Mouse (Mus musculus): Measurements from ENCODE around the gene Slc22a16. TPM values are rescaled to one million over a fixed set of nuclear protein-coding genes. Genes with fewer than 3 reads are reported as not detected.

Gene Slc22a16
- polyA plus RNA-seq (2012; rRNA removed) = 0.11 TPM in 1 of 2 replicates, not detected in the other

DNA sequence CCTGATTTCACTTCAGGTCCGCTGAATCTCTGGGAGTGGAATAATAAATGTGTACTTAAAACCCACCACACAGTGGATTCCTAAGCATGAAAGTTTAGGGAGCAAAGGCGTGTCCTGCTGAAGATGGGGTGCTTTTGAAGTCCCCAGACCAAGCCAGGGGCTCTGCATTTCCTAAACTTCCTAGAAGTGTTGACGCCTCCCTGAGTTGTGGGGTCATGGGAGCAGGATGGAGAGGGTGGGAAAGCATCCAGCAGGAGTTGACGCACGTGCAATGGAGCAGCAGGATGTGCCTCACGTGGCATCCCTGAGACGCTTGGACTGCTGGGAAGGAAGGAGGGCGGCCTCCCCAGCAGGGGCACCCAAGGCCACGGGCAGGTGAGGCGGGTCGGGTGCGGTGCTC lies at the start of gene Slc22a16:
TSS of gene Slc22a16 (plus strand) at position 301 of the 400 bp plus-strand sequence.
- Histone ChIP-seq H3K4me3 (ENCODE audit: insufficient read depth, low read depth, low read length) (no peak within 1 kb of the TSS), H3K27ac (ENCODE audit: insufficient read depth, low read depth, low read length) (no peak within 1 kb of the TSS), H3K27me3 (replicated peaks; ENCODE audit: control insufficient read depth, insufficient read depth, low read length) (no peaks in the 10 kb centered on the region), H3K36me3 (ENCODE audit: control insufficient read depth, insufficient read depth, low read length) (no peaks in the 10 kb centered on the region), H3K4me1 (ENCODE audit: control insufficient read depth, insufficient read depth, low read length) (no peaks in the 10 kb centered on the region)
- 85% methylated on average over 12 of the region's 12 CpGs for WGBS
- no peak for DNase-seq
- TF ChIP-seq CTCF (conservative IDR thresholded peaks at IDR 0.05; ENCODE audit: insufficient read depth, insufficient read length, low read depth, low read length) (no peak), POLR2A (IDR thresholded peaks at IDR 0.05; ENCODE audit: low read depth, low read length) (no peak)

DNA sequence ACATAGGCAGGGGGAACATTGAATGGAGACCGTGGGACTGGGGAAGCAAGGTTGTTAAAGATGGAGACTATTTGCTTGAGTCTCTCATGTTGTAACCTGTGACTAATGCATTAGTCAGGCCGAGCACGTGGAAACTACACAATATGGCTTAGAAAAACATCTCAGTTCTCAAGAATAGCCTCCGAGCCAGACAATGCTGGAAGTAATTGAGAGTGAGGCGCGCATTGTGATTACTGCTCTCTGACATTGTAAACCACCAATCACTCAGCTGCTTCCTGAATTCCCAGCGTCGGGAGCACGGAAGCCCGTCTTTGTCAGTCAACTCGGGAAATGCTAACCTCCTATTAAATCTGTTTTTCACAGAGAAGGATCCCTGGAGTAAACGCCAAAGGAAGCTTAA lies 48.6 kb upstream of the Slc22a16 start:
- no peak for DNase-seq
- Histone ChIP-seq H3K27ac (ENCODE audit: insufficient read depth, low read depth, low read length) (no peak overlapping the region), H3K4me1 (ENCODE audit: control insufficient read depth, insufficient read depth, low read length) (peaks cover 5% of the 10 kb centered on the region; the same call in 1 of the 2 replicates), H3K4me3 (ENCODE audit: insufficient read depth, low read depth, low read length) (no peak overlapping the region), H3K36me3 (ENCODE audit: control insufficient read depth, insufficient read depth, low read length) (no peaks in the 10 kb centered on the region), H3K27me3 (replicated peaks; ENCODE audit: control insufficient read depth, insufficient read depth, low read length) (no peaks in the 10 kb centered on the region)
- WGBS = 33% methylated on average over 12 of the region's 12 CpGs
- TF ChIP-seq POLR2A (IDR thresholded peaks at IDR 0.05; ENCODE audit: low read depth, low read length) (no peak), CTCF (conservative IDR thresholded peaks at IDR 0.05; ENCODE audit: insufficient read depth, insufficient read length, low read depth, low read length) (no peak)

DNA sequence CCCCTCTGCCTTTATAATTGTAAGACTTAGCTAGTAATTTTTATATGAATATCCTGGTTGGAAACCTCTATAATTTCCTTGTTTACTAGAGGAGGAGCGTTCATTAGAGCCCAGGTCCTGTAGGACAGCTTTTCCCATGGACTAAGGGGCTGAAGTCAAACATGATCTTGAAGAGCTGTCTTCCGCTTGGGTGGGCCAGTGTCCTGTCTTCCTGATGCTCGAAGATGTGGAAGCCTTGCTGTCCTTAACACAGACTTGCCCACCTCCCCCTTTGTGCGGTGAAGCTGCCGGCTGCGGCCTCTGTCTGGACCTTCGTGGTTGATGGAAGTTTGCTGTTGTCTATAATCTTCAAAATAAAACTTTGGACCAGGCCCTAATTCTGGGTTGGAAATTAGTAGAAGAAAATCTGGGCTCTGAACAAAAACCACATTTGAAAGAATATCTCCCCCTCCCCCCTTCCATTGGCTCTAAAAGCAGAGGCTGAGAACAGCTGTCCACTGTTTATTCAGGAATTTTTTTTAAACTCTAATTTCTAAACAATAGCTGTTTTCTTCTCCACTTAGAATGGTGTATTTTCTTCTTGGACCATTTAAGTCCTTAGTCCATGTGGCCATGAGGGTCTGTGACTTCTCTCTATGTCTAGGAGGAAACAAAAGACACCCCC lies 46.7 kb upstream of the Slc22a16 start:
- Histone ChIP-seq H3K27ac (ENCODE audit: insufficient read depth, low read depth, low read length) (no peak overlapping the region), H3K36me3 (ENCODE audit: control insufficient read depth, insufficient read depth, low read length) (no peaks in the 10 kb centered on the region), H3K27me3 (replicated peaks; ENCODE audit: control insufficient read depth, insufficient read depth, low read length) (no peaks in the 10 kb centered on the region), H3K4me3 (ENCODE audit: insufficient read depth, low read depth, low read length) (no peak overlapping the region), H3K4me1 (ENCODE audit: control insufficient read depth, insufficient read depth, low read length) (peaks cover 5% of the 10 kb centered on the region; the same call in 1 of the 2 replicates)
- TF ChIP-seq CTCF (conservative IDR thresholded peaks at IDR 0.05; ENCODE audit: insufficient read depth, insufficient read length, low read depth, low read length) (no peak), POLR2A (IDR thresholded peaks at IDR 0.05; ENCODE audit: low read depth, low read length) (no peak)
- no peak for DNase-seq
- 79% methylated on average over 7 of the region's 7 CpGs for WGBS

DNA sequence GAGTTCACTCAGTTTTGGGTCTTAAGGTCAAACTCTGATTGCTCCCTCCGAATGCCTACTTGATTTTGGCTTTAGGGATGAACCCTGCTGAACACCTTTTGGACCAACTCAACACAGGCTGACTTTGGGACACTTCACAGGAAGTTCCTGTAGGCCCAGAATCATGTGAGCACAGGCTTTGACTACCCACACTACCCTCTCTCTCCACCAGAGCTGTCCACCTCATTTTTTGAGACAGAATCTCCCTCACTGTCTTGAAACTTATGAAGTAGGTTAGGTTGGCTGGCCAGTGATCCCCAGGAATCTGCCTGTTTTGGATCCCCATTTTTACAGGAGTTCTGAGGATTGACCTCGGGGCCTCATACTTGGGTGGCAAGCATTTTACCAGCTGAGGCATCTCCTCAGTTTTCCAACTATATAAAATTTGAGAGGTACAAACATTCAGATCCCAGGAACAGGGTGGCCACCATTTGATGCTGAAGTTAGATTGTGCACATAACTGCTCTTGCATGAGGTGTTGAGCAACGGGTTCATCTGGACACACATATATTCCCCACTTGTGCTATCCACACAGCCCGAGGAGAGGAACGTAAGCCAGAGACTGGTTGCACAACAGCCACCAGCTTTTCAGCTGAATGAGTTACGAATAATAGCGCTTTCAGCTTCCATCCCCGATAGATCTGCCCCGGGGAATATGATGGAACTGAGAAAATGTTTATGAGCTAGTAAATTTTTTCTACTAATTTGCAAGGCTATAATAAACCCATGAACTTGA lies 45.9 kb upstream of the Slc22a16 start:
- Histone ChIP-seq H3K36me3 (ENCODE audit: control insufficient read depth, insufficient read depth, low read length) (no peaks in the 10 kb centered on the region), H3K27me3 (replicated peaks; ENCODE audit: control insufficient read depth, insufficient read depth, low read length) (no peaks in the 10 kb centered on the region), H3K4me1 (ENCODE audit: control insufficient read depth, insufficient read depth, low read length) (0 out of 2 replicates have a peak, but pooled peaks cover under 1% of the 10 kb centered on the region), H3K4me3 (ENCODE audit: insufficient read depth, low read depth, low read length) (no peak overlapping the region), H3K27ac (ENCODE audit: insufficient read depth, low read depth, low read length) (no peak overlapping the region)
- 69% methylated on average over 9 of the region's 9 CpGs for WGBS
- DNase-seq = no peak
- TF ChIP-seq CTCF (conservative IDR thresholded peaks at IDR 0.05; ENCODE audit: insufficient read depth, insufficient read length, low read depth, low read length) (no peak), POLR2A (IDR thresholded peaks at IDR 0.05; ENCODE audit: low read depth, low read length) (no peak)

DNA sequence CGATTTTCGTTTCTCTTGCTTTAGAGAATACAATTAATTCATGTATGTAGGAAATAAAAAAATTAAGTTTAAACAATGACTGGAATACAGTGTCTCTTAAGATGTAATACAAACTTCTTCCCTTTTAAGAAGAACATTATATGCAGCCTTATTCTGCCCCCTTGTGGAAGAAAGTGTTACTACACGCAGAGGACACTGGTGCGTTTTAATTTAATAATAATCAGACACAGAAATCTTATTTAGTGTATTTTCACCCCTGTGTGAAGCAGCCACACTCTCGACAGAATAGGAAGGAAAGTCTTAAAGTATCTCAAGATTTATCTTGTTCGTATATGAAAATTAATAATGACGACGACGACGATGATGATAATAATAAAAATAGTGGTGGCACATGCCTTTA lies 45.1 kb upstream of the Slc22a16 start:
- Histone ChIP-seq H3K36me3 (ENCODE audit: control insufficient read depth, insufficient read depth, low read length) (no peaks in the 10 kb centered on the region), H3K27me3 (replicated peaks; ENCODE audit: control insufficient read depth, insufficient read depth, low read length) (no peaks in the 10 kb centered on the region), H3K4me1 (ENCODE audit: control insufficient read depth, insufficient read depth, low read length) (no peaks in the 10 kb centered on the region; the same call in 1 of the 2 replicates), H3K27ac (ENCODE audit: insufficient read depth, low read depth, low read length) (no peak overlapping the region), H3K4me3 (ENCODE audit: insufficient read depth, low read depth, low read length) (no peak overlapping the region)
- WGBS = 29% methylated on average over 10 of the region's 10 CpGs
- no peak for TF ChIP-seq POLR2A (IDR thresholded peaks at IDR 0.05; ENCODE audit: low read depth, low read length)
- peak; percentile 32 for TF ChIP-seq CTCF (conservative IDR thresholded peaks at IDR 0.05; ENCODE audit: insufficient read depth, insufficient read length, low read depth, low read length)
- peak; percentile 73 for DNase-seq

DNA sequence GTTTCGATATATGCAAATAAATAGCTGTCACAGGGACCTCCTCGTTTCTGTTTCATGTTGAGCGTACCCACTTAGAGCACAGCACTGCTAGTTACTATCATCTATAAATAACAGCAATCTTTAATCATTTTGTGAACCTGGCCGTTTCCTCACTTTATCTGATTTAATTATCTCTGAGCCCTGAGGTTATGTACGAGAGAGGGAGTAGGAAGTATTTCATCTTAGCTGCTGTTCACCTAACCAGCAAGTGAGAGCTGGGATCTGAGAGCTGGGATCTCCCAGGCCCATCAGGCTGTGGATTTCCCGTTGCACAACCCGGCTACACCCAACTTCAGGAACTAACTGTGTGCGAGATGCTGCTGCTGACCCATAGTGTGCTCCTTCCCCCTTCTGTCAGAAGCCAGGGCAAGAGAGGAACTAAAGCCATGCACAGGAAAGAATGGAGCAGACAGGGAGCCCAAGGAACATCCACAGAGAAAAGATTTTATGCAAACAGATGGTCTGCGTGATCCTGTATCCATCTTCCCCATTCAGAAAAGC lies 44.5 kb upstream of the Slc22a16 start:
- DNase-seq = no peak
- no peaks in the 10 kb centered on the region for H3K27me3 ChIP-seq (replicated peaks; ENCODE audit: control insufficient read depth, insufficient read depth, low read length)
- H3K4me1 ChIP-seq (ENCODE audit: control insufficient read depth, insufficient read depth, low read length) = no peaks in the 10 kb centered on the region; the same call in 1 of the 2 replicates
- no peaks in the 10 kb centered on the region for H3K36me3 ChIP-seq (ENCODE audit: control insufficient read depth, insufficient read depth, low read length)
- TF ChIP-seq CTCF (conservative IDR thresholded peaks at IDR 0.05; ENCODE audit: insufficient read depth, insufficient read length, low read depth, low read length) (no peak), POLR2A (IDR thresholded peaks at IDR 0.05; ENCODE audit: low read depth, low read length) (no peak)
- no peak overlapping the region for H3K27ac ChIP-seq (ENCODE audit: insufficient read depth, low read depth, low read length)
- no peak overlapping the region for H3K4me3 ChIP-seq (ENCODE audit: insufficient read depth, low read depth, low read length)
- 58% methylated on average over 9 of the region's 9 CpGs for WGBS

DNA sequence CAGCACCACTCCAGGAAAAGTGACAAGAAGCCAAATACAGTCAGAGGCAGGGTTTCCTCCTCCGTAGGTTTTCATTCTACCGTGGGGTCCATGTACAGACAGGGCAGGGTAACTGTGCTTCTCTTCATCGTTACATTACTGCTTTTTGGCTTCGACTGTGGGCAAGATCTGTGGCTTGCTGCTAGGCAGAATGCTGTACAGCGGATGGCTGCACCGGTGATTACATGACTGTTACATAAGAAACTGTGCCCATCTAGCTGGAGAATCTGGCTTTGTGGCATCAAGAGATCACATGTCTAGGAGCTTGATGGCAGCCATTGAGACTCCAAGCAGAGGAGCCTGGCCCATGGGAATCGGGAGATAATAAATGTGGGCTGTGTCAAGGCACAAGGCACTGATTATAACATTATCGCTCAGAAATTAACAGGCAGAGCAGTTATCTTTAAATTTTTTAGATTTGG lies 43.8 kb upstream of the Slc22a16 start:
- no peak overlapping the region for H3K4me3 ChIP-seq (ENCODE audit: insufficient read depth, low read depth, low read length)
- H3K27me3 ChIP-seq (replicated peaks; ENCODE audit: control insufficient read depth, insufficient read depth, low read length) = no peaks in the 10 kb centered on the region
- no peak for DNase-seq
- H3K27ac ChIP-seq (ENCODE audit: insufficient read depth, low read depth, low read length) = no peak overlapping the region
- no peak for TF ChIP-seq POLR2A (IDR thresholded peaks at IDR 0.05; ENCODE audit: low read depth, low read length)
- no peak for TF ChIP-seq CTCF (conservative IDR thresholded peaks at IDR 0.05; ENCODE audit: insufficient read depth, insufficient read length, low read depth, low read length)
- no peaks in the 10 kb centered on the region; the same call in 1 of the 2 replicates for H3K4me1 ChIP-seq (ENCODE audit: control insufficient read depth, insufficient read depth, low read length)
- 74% methylated on average over 8 of the region's 8 CpGs for WGBS
- no peaks in the 10 kb centered on the region for H3K36me3 ChIP-seq (ENCODE audit: control insufficient read depth, insufficient read depth, low read length)
